Mouse (Mus musculus): ENCODE measurements around the gene Cfap97. TPM values are rescaled to one million over a fixed set of nuclear protein-coding genes. Genes with fewer than 3 reads are reported as not detected.
"Not testable (repeated sequence)": the region's sequence is repeated elsewhere in the genome, so short reads cannot be mapped to it uniquely, and the experiment has no call there.

Cfap97 gene
- 10 to 100 TPM; 21.6 to 22.4 TPM for total RNA-seq (2021)
- long read RNA-seq, experiment 1, full-length matches to known transcripts, result 7 of 21 reads
- long read RNA-seq, experiment 1, partial matches to known transcripts, result 5 of 21 reads
- long read RNA-seq, experiment 1, other reads (novel, unspliced or antisense), result 9 of 21 reads
- long read RNA-seq, experiment 2, full-length matches to known transcripts, result 8 of 12 reads
- long read RNA-seq, experiment 2, partial matches to known transcripts, result 4 of 12 reads
- long read RNA-seq, experiment 2, other reads (novel, unspliced or antisense), result 0 of 12 reads

GRCm38 (mm10) chr8:46151202-46152062 is at the start of gene Cfap97:
TSS of gene Cfap97 (plus strand) at chr8:46151771.
- intact Hi-C loops (cut with DNase I), result loop anchor here (5.0 kb wide), 1 partner anchor 154 kb away; the partner anchor contains the start of gene Lrp2bp
- TF ChIP-seq CTCF (IDR thresholded peaks at IDR 0.05), result no peak
- Histone ChIP-seq H3K4me3 (peak within 1 kb of the TSS; percentile 70), H3K27ac (peak within 1 kb of the TSS; percentile 69)
- DNase-seq (ENCODE audit: extremely low spot score in 1 of 2, low spot score in 2 of 2), result peak; percentile 47 to 54

DNA sequence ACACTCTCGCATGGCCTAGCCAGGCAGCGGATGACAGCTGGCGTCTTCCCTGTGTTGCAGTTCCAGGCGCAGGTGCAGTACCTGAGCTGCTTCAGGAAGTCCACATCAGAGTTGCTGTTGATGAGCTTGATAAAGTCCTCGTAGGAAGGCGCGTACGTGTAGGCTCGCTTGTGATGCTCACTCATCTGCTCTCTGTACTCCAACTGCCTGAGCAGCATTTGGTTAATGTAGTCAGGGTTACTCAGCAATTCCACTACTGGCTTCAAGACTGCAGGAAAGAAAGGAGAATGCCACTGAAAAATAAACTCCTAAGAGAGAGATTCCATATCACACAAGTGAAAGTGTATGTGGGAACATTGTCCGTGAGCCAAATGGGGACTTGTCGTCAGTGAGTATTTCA is 48.1 kb upstream of the Cfap97 start:
- Histone ChIP-seq H3K4me3 (no peak overlapping the region), H3K27ac (no peak overlapping the region)
- DNase-seq (ENCODE audit: extremely low spot score in 1 of 2, low spot score in 2 of 2), result no peak
- TF ChIP-seq CTCF (IDR thresholded peaks at IDR 0.05), result no peak
- intact Hi-C loops (cut with DNase I), result no loop called here

- intact Hi-C loops (cut with DNase I), result no loop called here
- Histone ChIP-seq H3K4me3 (no peak overlapping the region), H3K27ac (no peak overlapping the region)
- no peak for DNase-seq (ENCODE audit: extremely low spot score in 1 of 2, low spot score in 2 of 2)
- TF ChIP-seq CTCF (IDR thresholded peaks at IDR 0.05), result no peak
Observed at GRCm38 (mm10) chr8:46107690-46108089, 43.9 kb upstream of the Cfap97 start.

GRCm38 (mm10) chr8:46113421-46114170 is 38.0 kb upstream of the Cfap97 start:
- H3K27ac ChIP-seq; DNase-seq (ENCODE audit: extremely low spot score in 1 of 2, low spot score in 2 of 2); intact Hi-C loops (cut with DNase I); H3K4me3 ChIP-seq: not testable (repeated sequence)

DNA sequence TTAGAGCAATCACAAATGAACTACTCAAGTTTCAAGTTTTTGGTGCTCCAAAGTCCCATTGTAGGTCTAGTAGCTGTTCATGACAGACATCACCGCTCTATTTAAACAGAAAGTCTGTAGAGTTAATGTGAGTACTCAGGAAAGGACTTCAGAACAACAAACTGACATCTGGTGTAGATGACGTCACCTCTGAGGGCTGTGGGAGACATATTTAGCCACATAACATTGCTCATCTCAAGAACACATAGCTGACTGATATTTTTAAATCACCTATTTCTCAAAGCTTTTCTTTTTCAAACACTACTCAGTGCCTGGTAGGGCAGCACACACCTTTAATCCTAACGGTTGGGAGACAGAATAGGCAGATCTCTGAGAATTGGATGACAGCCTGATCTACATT is 34.4 kb upstream of the Cfap97 start:
- no peak for TF ChIP-seq CTCF (IDR thresholded peaks at IDR 0.05)
- intact Hi-C loops (cut with DNase I), result no loop called here
- DNase-seq (ENCODE audit: extremely low spot score in 1 of 2, low spot score in 2 of 2), result peak in 1 of 2 experiments; percentile 31
- Histone ChIP-seq H3K27ac (no peak overlapping the region), H3K4me3 (no peak overlapping the region)

GRCm38 (mm10) chr8:46119176-46119575 is 32.4 kb upstream of the Cfap97 start:
- DNase-seq (ENCODE audit: extremely low spot score in 1 of 2, low spot score in 2 of 2), result no peak
- intact Hi-C loops (cut with DNase I), result no loop called here
- no peak overlapping the region for H3K4me3 ChIP-seq
- H3K27ac ChIP-seq, result no peak overlapping the region
- no peak for TF ChIP-seq CTCF (IDR thresholded peaks at IDR 0.05)

DNA sequence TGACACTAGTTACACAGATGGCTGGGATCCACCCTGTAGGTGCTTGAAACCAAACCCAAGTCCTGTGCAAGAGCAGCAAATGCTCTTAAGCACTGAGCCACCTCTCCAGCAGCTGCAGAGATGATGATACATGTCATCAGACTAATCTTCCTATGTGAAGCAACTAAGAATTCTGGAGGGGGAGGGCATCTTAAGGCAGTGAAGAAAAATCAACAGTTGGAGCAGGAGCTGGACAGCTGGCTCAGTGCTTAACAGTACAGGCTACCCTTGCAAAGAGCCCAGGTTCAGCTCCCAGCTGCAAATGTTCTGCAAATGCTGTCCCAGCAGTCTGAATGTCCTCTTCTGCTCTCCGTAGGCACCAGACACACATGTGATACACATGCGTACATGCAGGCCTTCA is 29.1 kb upstream of the Cfap97 start:
- intact Hi-C loops (cut with DNase I), result no loop called here
- TF ChIP-seq CTCF (IDR thresholded peaks at IDR 0.05), result no peak
- Histone ChIP-seq H3K27ac (no peak overlapping the region), H3K4me3 (no peak overlapping the region)
- no peak for DNase-seq (ENCODE audit: extremely low spot score in 1 of 2, low spot score in 2 of 2)

- Histone ChIP-seq H3K4me3 (no peak overlapping the region), H3K27ac (no peak overlapping the region)
- no peak for DNase-seq (ENCODE audit: extremely low spot score in 1 of 2, low spot score in 2 of 2)
- no peak for TF ChIP-seq CTCF (IDR thresholded peaks at IDR 0.05)
- intact Hi-C loops (cut with DNase I), result no loop called here
Observed at GRCm38 (mm10) chr8:46130426-46130825, 21.1 kb upstream of the Cfap97 start.

GRCm38 (mm10) chr8:46135546-46135945 is 16.0 kb upstream of the Cfap97 start:
- H3K4me3 ChIP-seq; DNase-seq (ENCODE audit: extremely low spot score in 1 of 2, low spot score in 2 of 2); intact Hi-C loops (cut with DNase I); H3K27ac ChIP-seq: not testable (repeated sequence)

GRCm38 (mm10) chr8:46137336-46137735 is 14.2 kb upstream of the Cfap97 start:
- no peak for TF ChIP-seq CTCF (IDR thresholded peaks at IDR 0.05)
- intact Hi-C loops (cut with DNase I), result no loop called here
- no peak overlapping the region for H3K27ac ChIP-seq
- DNase-seq (ENCODE audit: extremely low spot score in 1 of 2, low spot score in 2 of 2), result no peak
- no peak overlapping the region for H3K4me3 ChIP-seq

DNA sequence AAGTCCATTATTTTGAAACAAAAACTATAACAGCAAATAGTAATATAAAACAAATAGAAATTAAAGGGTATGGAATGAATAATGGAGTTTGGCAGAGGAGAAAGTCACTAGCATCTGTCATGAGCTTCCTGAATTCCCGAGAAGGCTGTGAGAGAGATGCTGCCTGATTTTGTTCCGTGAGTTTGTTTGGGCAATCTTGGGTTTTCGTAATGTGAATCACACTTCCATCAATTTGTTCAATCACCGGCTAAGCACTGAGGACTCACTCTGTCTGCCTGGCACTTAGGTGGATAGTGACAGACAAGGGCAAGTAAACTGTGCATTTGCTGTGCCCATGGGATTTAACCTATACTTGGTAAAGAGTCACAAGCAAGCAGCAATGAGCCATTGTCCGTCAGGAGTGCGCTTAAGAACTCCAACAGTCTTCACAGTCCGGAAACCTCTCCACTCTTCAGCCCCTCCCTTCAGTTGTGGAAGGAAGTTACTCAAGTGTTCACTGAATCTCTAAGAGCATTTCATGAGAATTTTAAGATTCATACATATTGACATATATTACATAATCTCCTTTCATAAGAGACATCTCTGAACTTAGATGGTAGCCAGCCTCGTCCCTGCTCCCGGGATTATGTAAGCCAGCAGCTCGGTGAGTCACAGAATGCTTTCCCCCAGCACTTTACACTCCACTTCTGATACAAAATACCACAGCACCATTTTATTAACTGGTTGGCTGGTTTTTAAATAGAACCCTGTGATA is 13.6 kb upstream of the Cfap97 start:
- peak in 1 of 2 experiments; percentile 33 for DNase-seq (ENCODE audit: extremely low spot score in 1 of 2, low spot score in 2 of 2)
- TF ChIP-seq CTCF (IDR thresholded peaks at IDR 0.05), result no peak
- intact Hi-C loops (cut with DNase I), result no loop called here
- peak overlapping the region; percentile 24; the same call in 1 of the 2 replicates for H3K27ac ChIP-seq
- no peak overlapping the region for H3K4me3 ChIP-seq

All from left cerebral cortex, adult 2 months (tissue).